Mouse (Mus musculus) pancreas, adult 10 weeks (tissue): ENCODE data around the gene Fbxo40. TPM values are rescaled to one million over a fixed set of nuclear protein-coding genes. Genes with fewer than 3 reads are reported as not detected.

Source experiments
- polyA plus RNA-seq: library from polyadenylated mRNA; stranded (reverse); fragments of 350-450 nt; fragmentation: Illumina TruSeq; extraction: RNeasy Lipid Tissue Mini Kit (QIAGEN cat#74804); gene quantifications from one replicate; pipeline ENCODE4 v1.2.3, GENCODE M21; 2015; ENCODE audit warnings: low read depth, low replicate concordance; ENCODE audit not compliant: insufficient read depth

Fbxo40 gene
- polyA plus RNA-seq = not detected

GRCm38 (mm10) chr16:36989999-36990625 lies at the start of gene Fbxo40:
Fbxo40 (minus strand) TSS chr16:36990467.

GRCm38 (mm10) chr16:37011061-37011921 lies 21.0 kb upstream of the Fbxo40 start, which contains the start of gene Polq:
Polq (plus strand) TSS chr16:37011786.

GRCm38 (mm10) chr16:36934841-36935620 lies 55.2 kb downstream of the Fbxo40 start, which contains the start of gene Hcls1:
Hcls1 (plus strand) TSS chr16:36934983.

Other genes with a start within 250 kb of the Fbxo40 start
- gene Slc15a2, start 205.5 kb downstream of the Fbxo40 start, polyA plus RNA-seq = 3.4 TPM
- gene Iqcb1, start 162.1 kb downstream of the Fbxo40 start, polyA plus RNA-seq = 3.3 TPM
- 2.8 TPM for gene Eaf2, start 115.5 kb downstream of the Fbxo40 start, polyA plus RNA-seq
- gene Golgb1, start 115.3 kb downstream of the Fbxo40 start, polyA plus RNA-seq = 17.9 TPM
- gene Hcls1, start 55.5 kb downstream of the Fbxo40 start, polyA plus RNA-seq = 2.0 TPM
- not detected for gene Polq, start 21.3 kb upstream of the Fbxo40 start, polyA plus RNA-seq